Mouse (Mus musculus) liver, embryonic 12.5 days (tissue): ENCODE data around the gene Ino80. TPM values are rescaled to one million over a fixed set of nuclear protein-coding genes. Genes with fewer than 3 reads are reported as not detected.

Experiments
- ATAC-seq: fragments of 200-750 bp; cut with Nextera tagmentation; 2 replicates; pipeline ENCODE4 v1.8.0; 2017; ENCODE audit warnings: moderate number of reproducible peaks, mild to moderate bottlenecking, moderate library complexity
- H3K27ac ChIP-seq: fragments of 300-500 bp; sonication (generic); 2 replicates; pipeline ENCODE4 v1.5.1; 2016; ENCODE audit warnings: mild to moderate bottlenecking
- H3K27me3 ChIP-seq: fragments of 300-500 bp; sonication (generic); replicated peaks from 2 replicates; pipeline ENCODE4 v1.6.1; 2016; ENCODE audit warnings: mild to moderate bottlenecking, moderate library complexity
- H3K36me3 ChIP-seq: fragments of 300-500 bp; sonication (generic); 2 replicates; pipeline ENCODE4 v1.6.1; 2016; ENCODE audit warnings: mild to moderate bottlenecking, moderate library complexity
- H3K4me1 ChIP-seq: fragments of 300-500 bp; sonication (generic); 2 replicates; pipeline ENCODE4 v1.6.1; 2016
- H3K4me2 ChIP-seq: fragments of 300-500 bp; sonication (generic); 2 replicates; pipeline ENCODE4 v1.6.1; 2016; ENCODE audit warnings: mild to moderate bottlenecking, moderate library complexity
- H3K4me3 ChIP-seq: fragments of 300-500 bp; sonication (generic); 2 replicates; pipeline ENCODE4 v1.5.1; 2016; ENCODE audit warnings: mild to moderate bottlenecking, moderate library complexity
- H3K9ac ChIP-seq: fragments of 300-500 bp; sonication (generic); 2 replicates; pipeline ENCODE4 v1.6.1; 2016; ENCODE audit warnings: mild to moderate bottlenecking, moderate library complexity
- H3K9me3 ChIP-seq: fragments of 300-500 bp; sonication (generic); replicated peaks from 2 replicates; pipeline ENCODE4 v1.6.1; 2016; ENCODE audit warnings: mild to moderate bottlenecking, moderate library complexity
- WGBS: fragments of 180-500 bp; shearing (Covaris S2); methylation state at CpG from one replicate; pipeline ENCODE4 v1.1.7; 2016; ENCODE audit not compliant: insufficient replicate concordance; 5-methylcytosine and 5-hydroxymethylcytosine counted together
- polyA plus RNA-seq: library from polyadenylated mRNA; unstranded; fragments of >200 nt; fragmentation: Nextera tagmentation; extraction: Ambion mirVana; gene quantifications from 2 replicates; pipeline ENCODE4 v1.2.1, GENCODE M21; 2016

Ino80 gene
- polyA plus RNA-seq, 1 experiment from 2014 or later, result 2.9 TPM

GRCm38 (mm10) chr2:119327942-119328526 is 149.5 kb downstream of the Ino80 start:
- 34% methylated on average over 11 of the region's 11 CpGs for WGBS
- Histone ChIP-seq H3K36me3 (no peaks in the 10 kb centered on the region), H3K4me1 (peaks cover 41% of the 10 kb centered on the region), H3K4me2 (peak overlapping the region; percentile 19; the same call in 1 of the 2 replicates), H3K4me3 (peak overlapping the region; percentile 18; the same call in 1 of the 2 replicates), H3K9me3 (no peaks in the 10 kb centered on the region), H3K27me3 (peaks cover 100% of the 10 kb centered on the region), H3K9ac (no peak overlapping the region), H3K27ac (no peak overlapping the region)
- no peak for ATAC-seq

GRCm38 (mm10) chr2:119327102-119327480 is 150.4 kb downstream of the Ino80 start:
- H3K4me1 ChIP-seq, result peaks cover 51% of the 10 kb centered on the region
- no peaks in the 10 kb centered on the region for H3K36me3 ChIP-seq
- peaks cover 100% of the 10 kb centered on the region for H3K27me3 ChIP-seq
- 1% methylated on average over 30 of the region's 30 CpGs for WGBS
- peak overlapping the region; percentile 53 for H3K4me3 ChIP-seq
- no peaks in the 10 kb centered on the region for H3K9me3 ChIP-seq
- no peak for ATAC-seq
- H3K4me2 ChIP-seq, result peak overlapping the region; percentile 72
- H3K9ac ChIP-seq, result peak overlapping the region; percentile 19; the same call in 1 of the 2 replicates
- H3K27ac ChIP-seq, result no peak overlapping the region

- Histone ChIP-seq H3K4me3 (peak overlapping the region; percentile 53), H3K36me3 (no peaks in the 10 kb centered on the region), H3K9ac (peak overlapping the region; percentile 29; the same call in 1 of the 2 replicates), H3K4me1 (peaks cover 57% of the 10 kb centered on the region), H3K27me3 (peaks cover 100% of the 10 kb centered on the region), H3K27ac (no peak overlapping the region; the same call in 1 of the 2 replicates), H3K9me3 (no peaks in the 10 kb centered on the region), H3K4me2 (peak overlapping the region; percentile 72)
- WGBS, result under 1% methylated on average over 60 of the region's 61 CpGs
- ATAC-seq, result no peak
Measured at GRCm38 (mm10) chr2:119326161-119327101, 151.1 kb downstream of the Ino80 start.

GRCm38 (mm10) chr2:119325568-119326143 is 151.8 kb downstream of the Ino80 start, which contains the start of gene Dll4:
Gene Dll4 (plus strand): TSS chr2:119325784.
- peaks cover 100% of the 10 kb centered on the region for H3K27me3 ChIP-seq
- WGBS, result under 1% methylated on average over 33 of the region's 33 CpGs
- no peaks in the 10 kb centered on the region for H3K36me3 ChIP-seq
- peak within 1 kb of the TSS; percentile 72 for H3K4me2 ChIP-seq
- peak; percentile 16; the same call in 1 of the 2 replicates for ATAC-seq
- peaks cover 65% of the 10 kb centered on the region for H3K4me1 ChIP-seq
- H3K9me3 ChIP-seq, result no peaks in the 10 kb centered on the region
- peak within 1 kb of the TSS; percentile 30 for H3K9ac ChIP-seq
- H3K4me3 ChIP-seq, result peak within 1 kb of the TSS; percentile 53
- H3K27ac ChIP-seq, result no peak within 1 kb of the TSS; the same call in 1 of the 2 replicates

GRCm38 (mm10) chr2:119324576-119325318 is 152.7 kb downstream of the Ino80 start:
- no peak overlapping the region for H3K27ac ChIP-seq
- WGBS, result 1% methylated on average over 32 of the region's 32 CpGs

GRCm38 (mm10) chr2:119323866-119324575 is 153.5 kb downstream of the Ino80 start:
- H3K4me1 ChIP-seq, result peaks cover 76% of the 10 kb centered on the region
- no peak overlapping the region for H3K27ac ChIP-seq
- peak overlapping the region; percentile 53 for H3K4me3 ChIP-seq
- peaks cover 87% of the 10 kb centered on the region for H3K27me3 ChIP-seq
- no peak for ATAC-seq
- H3K9me3 ChIP-seq, result no peaks in the 10 kb centered on the region
- H3K36me3 ChIP-seq, result no peaks in the 10 kb centered on the region
- peak overlapping the region; percentile 30; the same call in 1 of the 2 replicates for H3K9ac ChIP-seq
- H3K4me2 ChIP-seq, result peak overlapping the region; percentile 72
- 12% methylated on average over 32 of the region's 32 CpGs for WGBS

More at GRCm38 (mm10) chr2:119324576-119325318, 152.7 kb downstream of the Ino80 start:
- peaks cover 95% of the 10 kb centered on the region for H3K27me3 ChIP-seq
- no peaks in the 10 kb centered on the region for H3K9me3 ChIP-seq
- peaks cover 69% of the 10 kb centered on the region for H3K4me1 ChIP-seq
- H3K4me2 ChIP-seq, result peak overlapping the region; percentile 72
- ATAC-seq, result no peak
- H3K36me3 ChIP-seq, result no peaks in the 10 kb centered on the region
- H3K9ac ChIP-seq, result peak overlapping the region; percentile 30; the same call in 1 of the 2 replicates
- peak overlapping the region; percentile 53 for H3K4me3 ChIP-seq

Other genes with a start within 250 kb of the Ino80 start
- not detected in 2 replicates for gene Ppp1r14d, start 247.8 kb downstream of the Ino80 start, polyA plus RNA-seq
- 0.44 and 0.77 TPM in 2 replicates for gene Spint1, start 240.3 kb downstream of the Ino80 start, polyA plus RNA-seq
- 0.07 TPM in 1 of 2 replicates, not detected in the other for gene Rhov, start 206.4 kb downstream of the Ino80 start, polyA plus RNA-seq
- 9.8 and 10.3 TPM in 2 replicates for gene Vps18, start 188.9 kb downstream of the Ino80 start, polyA plus RNA-seq
- gene Dll4, start 151.9 kb downstream of the Ino80 start, polyA plus RNA-seq, result 3.0 and 3.1 TPM in 2 replicates
- 1.0 and 1.4 TPM in 2 replicates for gene Chac1, start 126.5 kb downstream of the Ino80 start, polyA plus RNA-seq
- gene Exd1, start 69.9 kb upstream of the Ino80 start, polyA plus RNA-seq, result 0.07 and 0.17 TPM in 2 replicates
- gene Chp1, start 70.0 kb upstream of the Ino80 start, polyA plus RNA-seq, result 43.4 and 44.1 TPM in 2 replicates
- 90.2 and 91.3 TPM in 2 replicates for gene Nusap1, start 140.6 kb upstream of the Ino80 start, polyA plus RNA-seq
- 43.6 and 46.4 TPM in 2 replicates for gene Oip5, start 140.8 kb upstream of the Ino80 start, polyA plus RNA-seq
- gene Ndufaf1, start 185.1 kb upstream of the Ino80 start, polyA plus RNA-seq, result 47.4 and 49.6 TPM in 2 replicates
- 27.7 and 27.8 TPM in 2 replicates for gene Rtf1, start 197.4 kb upstream of the Ino80 start, polyA plus RNA-seq